Mouse (Mus musculus): ENCODE measurements around the gene Cacna2d4. TPM values are rescaled to one million over a fixed set of nuclear protein-coding genes. Genes with fewer than 3 reads are reported as not detected.
"Not testable (repeated sequence)": the region's sequence is repeated elsewhere in the genome, so short reads cannot be mapped to it uniquely, and the experiment has no call there.

Gene Cacna2d4
- polyA plus RNA-seq, 1 experiment from 2014 or later, result not detected

DNA sequence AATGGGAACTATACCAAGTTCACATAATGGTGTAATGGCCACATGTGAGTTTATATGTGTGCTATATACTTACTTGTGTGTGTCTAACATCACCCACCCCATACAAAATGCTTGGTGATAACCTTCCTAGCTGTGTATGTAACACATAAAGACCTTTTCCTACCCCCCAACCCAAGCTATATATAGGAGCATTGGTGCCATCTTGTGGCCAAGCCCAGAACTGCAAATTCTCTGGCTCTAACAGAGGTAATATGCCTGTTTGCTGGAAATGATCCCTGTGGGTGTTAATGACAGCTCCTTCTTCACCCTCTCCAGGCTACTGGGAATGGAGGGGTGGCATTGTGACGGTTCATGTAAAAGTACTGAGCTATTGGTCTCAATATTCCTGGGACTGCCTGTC is 111.9 kb downstream of the Cacna2d4 start:
- WGBS (ENCODE audit: insufficient replicate concordance), result 0% methylated on average over 1 of the region's 1 CpGs
- H3K27ac ChIP-seq, result no peak overlapping the region
- H3K27me3 ChIP-seq, result no peaks in the 10 kb centered on the region

GRCm38 (mm10) chr6:119350703-119351198 is 114.4 kb downstream of the Cacna2d4 start:
- H3K27ac ChIP-seq, result no peak overlapping the region
- H3K9ac ChIP-seq, result no peak overlapping the region
- WGBS (ENCODE audit: insufficient replicate concordance), result 72% methylated on average over 9 of the region's 9 CpGs
- no peak for DNase-seq
- no peak overlapping the region for H3K4me3 ChIP-seq (replicated peaks)
- H3K4me2 ChIP-seq, result no peak overlapping the region
- H3K4me1 ChIP-seq (replicated peaks), result no peaks in the 10 kb centered on the region
- H3K36me3 ChIP-seq, result peaks cover 30% of the 10 kb centered on the region
- no peaks in the 10 kb centered on the region for H3K9me3 ChIP-seq (replicated peaks)
- no peaks in the 10 kb centered on the region for H3K27me3 ChIP-seq
- no peak for ATAC-seq (ENCODE audit: low read depth)

More for the DNA sequence above, 111.9 kb downstream of the Cacna2d4 start:
- Histone ChIP-seq H3K9me3 (replicated peaks) (no peaks in the 10 kb centered on the region), H3K4me3 (replicated peaks) (no peak overlapping the region), H3K4me1 (replicated peaks) (no peaks in the 10 kb centered on the region), H3K9ac (no peak overlapping the region), H3K4me2 (no peak overlapping the region), H3K36me3 (peaks cover 6% of the 10 kb centered on the region)
- peak; percentile 29 for DNase-seq
- ATAC-seq (ENCODE audit: low read depth), result no peak

- ATAC-seq (ENCODE audit: low read depth) (no peak), DNase-seq (no peak)
- Histone ChIP-seq H3K9ac (no peak overlapping the region), H3K36me3 (peaks cover 39% of the 10 kb centered on the region), H3K27ac (no peak overlapping the region), H3K4me1 (replicated peaks) (no peaks in the 10 kb centered on the region), H3K27me3 (no peaks in the 10 kb centered on the region), H3K4me2 (no peak overlapping the region), H3K4me3 (replicated peaks) (no peak overlapping the region), H3K9me3 (replicated peaks) (no peaks in the 10 kb centered on the region)
- WGBS (ENCODE audit: insufficient replicate concordance), result 73% methylated on average over 8 of the region's 8 CpGs
Observed at GRCm38 (mm10) chr6:119351656-119352055, 115.3 kb downstream of the Cacna2d4 start.

DNA sequence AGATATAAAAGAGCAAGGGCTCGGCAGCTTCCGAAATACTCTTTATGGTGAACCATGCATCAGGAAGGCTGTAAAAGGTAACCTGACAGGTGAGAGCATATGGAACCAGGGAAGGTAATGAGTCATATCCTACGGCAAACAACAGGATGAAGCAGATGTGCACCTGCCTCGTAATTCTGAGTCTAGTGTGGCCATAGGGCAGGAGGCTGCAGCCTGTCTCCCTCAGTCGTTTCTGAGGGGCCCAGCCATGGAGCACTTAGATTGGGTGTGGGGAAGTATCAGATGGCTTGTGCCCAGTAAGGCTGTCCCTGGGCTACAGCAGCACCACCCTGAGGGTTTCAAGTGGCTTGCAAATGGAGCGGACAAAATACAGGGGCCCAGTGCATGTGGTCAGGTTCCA is 116.2 kb downstream of the Cacna2d4 start:
- no peaks in the 10 kb centered on the region for H3K27me3 ChIP-seq
- peaks cover 46% of the 10 kb centered on the region for H3K36me3 ChIP-seq
- no peaks in the 10 kb centered on the region for H3K9me3 ChIP-seq (replicated peaks)
- WGBS (ENCODE audit: insufficient replicate concordance), result 71% methylated on average over 6 of the region's 6 CpGs
- H3K4me1 ChIP-seq (replicated peaks), result no peaks in the 10 kb centered on the region
- no peak overlapping the region for H3K4me2 ChIP-seq
- no peak overlapping the region for H3K9ac ChIP-seq
- H3K27ac ChIP-seq, result no peak overlapping the region
- no peak overlapping the region for H3K4me3 ChIP-seq (replicated peaks)
- no peak for DNase-seq
- ATAC-seq (ENCODE audit: low read depth), result no peak

GRCm38 (mm10) chr6:119358020-119358571 is 121.8 kb downstream of the Cacna2d4 start:
- Histone ChIP-seq H3K36me3 (peaks cover 89% of the 10 kb centered on the region), H3K4me2 (no peak overlapping the region), H3K27ac (no peak overlapping the region), H3K4me3 (replicated peaks) (no peak overlapping the region), H3K4me1 (replicated peaks) (peaks cover 34% of the 10 kb centered on the region), H3K9ac (no peak overlapping the region), H3K27me3 (no peaks in the 10 kb centered on the region), H3K9me3 (replicated peaks) (no peaks in the 10 kb centered on the region)
- ATAC-seq (ENCODE audit: low read depth) (no peak), DNase-seq (no peak)
- WGBS (ENCODE audit: insufficient replicate concordance), result 86% methylated on average over 8 of the region's 8 CpGs

GRCm38 (mm10) chr6:119360250-119360649 is 123.9 kb downstream of the Cacna2d4 start:
- DNase-seq; H3K4me3 ChIP-seq (replicated peaks); H3K27me3 ChIP-seq; H3K9me3 ChIP-seq (replicated peaks); ATAC-seq (ENCODE audit: low read depth); H3K9ac ChIP-seq: not testable (repeated sequence)
- Histone ChIP-seq H3K4me2 (peak overlapping the region; percentile 51; the same call in 1 of the 2 replicates), H3K4me1 (replicated peaks) (peaks cover 37% of the 10 kb centered on the region), H3K36me3 (peaks cover 84% of the 10 kb centered on the region), H3K27ac (peak overlapping the region; percentile 90)
- WGBS (ENCODE audit: insufficient replicate concordance), result 70% methylated on average over 6 of the region's 6 CpGs

GRCm38 (mm10) chr6:119360925-119361702 is 124.8 kb downstream of the Cacna2d4 start:
- Histone ChIP-seq H3K27ac (peak overlapping the region; percentile 90), H3K4me3 (replicated peaks) (no peak overlapping the region), H3K9me3 (replicated peaks) (no peaks in the 10 kb centered on the region), H3K9ac (peak overlapping the region; percentile 50; the same call in 1 of the 2 replicates), H3K36me3 (peaks cover 84% of the 10 kb centered on the region), H3K27me3 (no peaks in the 10 kb centered on the region), H3K4me1 (replicated peaks) (peaks cover 37% of the 10 kb centered on the region), H3K4me2 (peak overlapping the region; percentile 51)
- 27% methylated on average over 3 of the region's 3 CpGs for whole genome bisulfite sequencing (ENCODE audit: insufficient replicate concordance)
- peak; percentile 100 for ATAC-seq (ENCODE audit: low read depth)
- DNase-seq, result peak; percentile 65

DNA sequence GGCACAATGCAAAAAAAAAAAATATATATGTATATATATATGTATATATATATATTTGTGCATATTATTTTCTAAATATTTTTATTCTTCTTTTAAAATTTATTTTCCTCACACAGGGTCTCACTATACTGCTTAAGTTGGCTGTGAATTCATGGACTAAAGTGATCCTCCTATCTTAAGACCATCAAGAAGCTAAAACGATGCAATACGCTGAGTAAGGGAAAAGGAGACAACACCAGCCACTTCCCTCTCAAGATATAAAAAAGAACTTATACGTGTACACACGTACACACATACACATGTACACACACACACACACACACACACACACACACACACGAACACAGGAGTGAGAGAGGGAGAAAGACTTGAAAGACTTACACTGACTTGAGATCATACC is 127.3 kb downstream of the Cacna2d4 start:
- Histone ChIP-seq H3K9ac (no peak overlapping the region), H3K36me3 (peaks cover 81% of the 10 kb centered on the region)
- WGBS (ENCODE audit: insufficient replicate concordance), result 87% methylated on average over 5 of the region's 5 CpGs

GRCm38 (mm10) chr6:119366800-119367199 is 130.5 kb downstream of the Cacna2d4 start:
- DNase-seq; H3K4me3 ChIP-seq (replicated peaks); H3K9me3 ChIP-seq (replicated peaks); ATAC-seq (ENCODE audit: low read depth); H3K27ac ChIP-seq; H3K4me2 ChIP-seq; H3K9ac ChIP-seq; H3K27me3 ChIP-seq: not testable (repeated sequence)
- Histone ChIP-seq H3K36me3 (peaks cover 68% of the 10 kb centered on the region), H3K4me1 (replicated peaks) (peaks cover 20% of the 10 kb centered on the region)
- WGBS (ENCODE audit: insufficient replicate concordance), result 69% methylated on average over 4 of the region's 4 CpGs

More for the DNA sequence above, 127.3 kb downstream of the Cacna2d4 start:
- Histone ChIP-seq H3K9me3 (replicated peaks) (no peaks in the 10 kb centered on the region), H3K4me3 (replicated peaks) (no peak overlapping the region), H3K27me3 (no peaks in the 10 kb centered on the region), H3K4me1 (replicated peaks) (peaks cover 41% of the 10 kb centered on the region), H3K4me2 (no peak overlapping the region), H3K27ac (no peak overlapping the region)
- no peak for ATAC-seq (ENCODE audit: low read depth)
- no peak for DNase-seq

GRCm38 (mm10) chr6:119367382-119367781 is 131.1 kb downstream of the Cacna2d4 start:
- H3K4me2 ChIP-seq, result no peak overlapping the region
- no peak overlapping the region for H3K4me3 ChIP-seq (replicated peaks)
- 55% methylated on average over 2 of the region's 2 CpGs for WGBS (ENCODE audit: insufficient replicate concordance)
- DNase-seq (no peak), ATAC-seq (ENCODE audit: low read depth) (no peak)
- no peak overlapping the region for H3K27ac ChIP-seq
- H3K4me1 ChIP-seq (replicated peaks), result peaks cover 22% of the 10 kb centered on the region
- no peak overlapping the region for H3K9ac ChIP-seq
- no peaks in the 10 kb centered on the region for H3K9me3 ChIP-seq (replicated peaks)
- H3K27me3 ChIP-seq, result no peaks in the 10 kb centered on the region
- H3K36me3 ChIP-seq, result peaks cover 65% of the 10 kb centered on the region

DNA sequence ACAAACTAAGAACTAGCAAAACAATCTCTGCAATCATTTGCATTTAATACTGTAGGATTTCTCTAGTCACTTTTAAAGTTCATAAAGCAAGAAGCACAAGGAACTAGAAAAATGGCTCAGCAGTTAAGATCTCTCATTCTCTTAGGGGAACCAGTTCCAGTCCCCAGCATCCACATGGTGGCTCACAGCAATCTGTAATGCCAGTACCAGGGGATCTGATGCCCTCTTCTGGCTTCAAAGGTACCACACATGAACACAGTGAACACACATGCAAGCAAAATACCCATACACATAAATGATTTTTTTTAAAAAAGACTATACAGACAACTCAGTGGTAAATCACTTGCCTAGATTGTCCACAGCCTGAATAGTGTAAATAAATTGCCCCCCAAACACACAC is 135.3 kb downstream of the Cacna2d4 start:
- Histone ChIP-seq H3K27me3 (no peaks in the 10 kb centered on the region), H3K4me3 (replicated peaks) (no peak overlapping the region), H3K4me1 (replicated peaks) (peaks cover 46% of the 10 kb centered on the region), H3K27ac (no peak overlapping the region), H3K4me2 (no peak overlapping the region), H3K9me3 (replicated peaks) (no peaks in the 10 kb centered on the region), H3K9ac (no peak overlapping the region), H3K36me3 (peaks cover 29% of the 10 kb centered on the region)
- no peak for DNase-seq
- ATAC-seq (ENCODE audit: low read depth), result no peak
